Mouse (Mus musculus) lung, adult 2 months (tissue): ENCODE results near the gene Capn7. TPM values are rescaled to one million over a fixed set of nuclear protein-coding genes. Genes with fewer than 3 reads are reported as not detected.

Experiments used
- DNase-seq: peaks from one replicate; pipeline ENCODE4 v3.0.0; 2022
- H3K4me1 ChIP-seq: fragments of 200-500 bp; 2 replicates; pipeline ENCODE4 v1.6.1; 2011; ENCODE audit warnings: low read length; ENCODE audit not compliant: control insufficient read depth, insufficient read depth
- H3K4me3 ChIP-seq: fragments of 200-500 bp; replicated peaks from 2 replicates; pipeline ENCODE3; 2011; ENCODE audit warnings: low read depth, mild to moderate bottlenecking, control low read depth, low read length; ENCODE audit errors: extremely low read depth
- CTCF ChIP-seq: fragments of 200-500 bp; IDR thresholded peaks from 2 replicates; pipeline ENCODE4 v1.5.1; 2011; ENCODE audit warnings: mild to moderate bottlenecking, low read length, control low read depth; ENCODE audit not compliant: insufficient read depth
- POLR2A ChIP-seq: fragments of 200-500 bp; IDR thresholded peaks from 2 replicates; pipeline ENCODE4 v1.6.1; 2011; ENCODE audit warnings: low read depth, mild to moderate bottlenecking, control low read depth, low read length, borderline replicate concordance; ENCODE audit errors: extremely low read depth
- WGBS: fragments of 180-500 bp; shearing (Covaris S2); methylation state at CpG from one replicate; pipeline ENCODE4 v1.1.7; 2018; 5-methylcytosine and 5-hydroxymethylcytosine counted together
- polyA plus RNA-seq: library from polyadenylated mRNA; depleted of rRNA; stranded (reverse); fragments of >200 nt; gene quantifications from 2 replicates; pipeline ENCODE4 v1.2.3, GENCODE M21; 2012

Gene Capn7
- polyA plus RNA-seq, 1 experiment, result 12.2 TPM

GRCm38 (mm10) chr14:31324851-31325250 lies 11.6 kb upstream of the Capn7 start:
- TF ChIP-seq CTCF, result 0 out of 2 replicates have a peak, but pooled peaks have one; percentile 6
- no peak for TF ChIP-seq POLR2A
- Histone ChIP-seq H3K4me1 (no peaks in the 10 kb centered on the region; the same call in 1 of the 2 replicates), H3K4me3 (no peak overlapping the region)
- 71% methylated on average over 10 of the region's 10 CpGs for WGBS
- DNase-seq, result no peak

DNA sequence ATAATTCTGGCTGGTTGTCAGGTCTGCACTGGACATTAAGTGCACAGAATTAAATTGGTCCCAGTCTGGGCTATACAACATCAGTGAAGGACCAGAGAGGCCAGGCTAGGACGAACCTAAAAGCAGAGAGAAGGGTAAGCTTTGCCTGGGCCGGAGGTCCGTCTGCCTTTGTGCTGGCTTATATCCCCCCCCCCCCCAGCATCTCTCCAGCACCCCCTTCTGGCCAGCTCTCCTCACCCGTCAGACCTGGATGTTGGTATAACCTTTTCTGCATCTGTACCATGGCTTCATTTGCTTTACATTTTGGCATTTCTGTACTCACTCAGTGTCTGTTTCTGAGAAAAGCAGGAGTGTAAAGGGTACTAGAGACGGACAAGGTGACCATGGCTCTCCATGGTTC lies 10.9 kb upstream of the Capn7 start:
- TF ChIP-seq POLR2A, result no peak
- TF ChIP-seq CTCF, result no peak
- 43% methylated on average over 5 of the region's 5 CpGs for WGBS
- Histone ChIP-seq H3K4me1 (no peaks in the 10 kb centered on the region; the same call in 1 of the 2 replicates), H3K4me3 (no peak overlapping the region)
- no peak for DNase-seq

- Histone ChIP-seq H3K4me3 (no peak overlapping the region), H3K4me1 (no peaks in the 10 kb centered on the region; the same call in 1 of the 2 replicates)
- WGBS, result 70% methylated on average over 7 of the region's 7 CpGs
- DNase-seq, result no peak
- TF ChIP-seq POLR2A (no peak), CTCF (no peak)
Observed at GRCm38 (mm10) chr14:31326770-31327169, 9.7 kb upstream of the Capn7 start.

DNA sequence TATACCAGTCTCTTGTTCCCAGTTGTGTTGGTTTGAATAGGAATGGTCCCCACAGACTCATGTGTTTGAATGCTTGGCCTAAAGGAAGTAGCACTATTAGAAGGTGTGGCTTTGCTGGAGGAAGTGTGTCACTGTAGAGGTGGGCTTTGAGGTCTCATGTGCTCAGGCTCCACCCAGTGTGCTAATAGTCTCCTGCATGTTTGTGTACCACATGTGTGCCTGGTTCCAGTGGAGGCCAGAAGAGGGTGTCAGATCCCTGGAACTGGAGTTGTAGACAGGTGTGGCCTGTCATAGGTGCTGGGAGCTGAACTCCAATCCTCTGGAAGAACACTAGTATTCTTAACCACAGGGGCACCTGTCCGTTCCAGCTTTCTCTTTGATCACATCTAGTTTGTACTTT lies 9.2 kb upstream of the Capn7 start:
- no peaks in the 10 kb centered on the region; the same call in 1 of the 2 replicates for H3K4me1 ChIP-seq
- DNase-seq, result no peak
- WGBS, result 83% methylated on average over 1 of the region's 1 CpGs
- no peak overlapping the region for H3K4me3 ChIP-seq
- TF ChIP-seq POLR2A, result no peak
- TF ChIP-seq CTCF, result no peak

DNA sequence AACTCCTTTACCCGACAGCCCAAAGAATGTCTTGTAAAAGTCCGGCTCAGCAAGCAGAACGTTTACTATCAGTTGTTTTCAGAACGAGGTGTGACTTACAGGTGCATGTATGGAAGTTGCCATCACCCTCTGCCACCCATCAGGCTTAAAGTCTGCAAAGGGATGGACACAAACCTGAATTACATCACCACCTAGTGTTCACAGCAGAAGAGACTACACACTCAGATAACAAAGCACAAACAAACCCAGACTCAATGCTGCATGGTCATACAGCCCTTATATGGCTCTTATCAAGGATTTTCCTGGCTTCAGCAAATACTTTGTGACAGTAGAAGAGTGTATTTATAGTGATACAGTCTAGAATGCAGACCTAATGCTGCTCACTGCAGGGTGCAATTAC lies 8.8 kb upstream of the Capn7 start:
- no peak overlapping the region for H3K4me3 ChIP-seq
- DNase-seq, result no peak
- no peaks in the 10 kb centered on the region; the same call in 1 of the 2 replicates for H3K4me1 ChIP-seq
- TF ChIP-seq CTCF (no peak), POLR2A (no peak)
- 52% methylated on average over 4 of the region's 4 CpGs for WGBS

- TF ChIP-seq CTCF (no peak), POLR2A (no peak)
- Histone ChIP-seq H3K4me3 (no peak overlapping the region), H3K4me1 (no peaks in the 10 kb centered on the region)
- 48% methylated on average over 2 of the region's 2 CpGs for WGBS
- no peak for DNase-seq
Observed at GRCm38 (mm10) chr14:31329741-31330140, 6.7 kb upstream of the Capn7 start.

GRCm38 (mm10) chr14:31330957-31331356 lies 5.5 kb upstream of the Capn7 start:
- TF ChIP-seq CTCF (no peak), POLR2A (no peak)
- 76% methylated on average over 4 of the region's 4 CpGs for WGBS
- H3K4me1 ChIP-seq, result no peaks in the 10 kb centered on the region; the same call in 1 of the 2 replicates
- no peak for DNase-seq
- no peak overlapping the region for H3K4me3 ChIP-seq

DNA sequence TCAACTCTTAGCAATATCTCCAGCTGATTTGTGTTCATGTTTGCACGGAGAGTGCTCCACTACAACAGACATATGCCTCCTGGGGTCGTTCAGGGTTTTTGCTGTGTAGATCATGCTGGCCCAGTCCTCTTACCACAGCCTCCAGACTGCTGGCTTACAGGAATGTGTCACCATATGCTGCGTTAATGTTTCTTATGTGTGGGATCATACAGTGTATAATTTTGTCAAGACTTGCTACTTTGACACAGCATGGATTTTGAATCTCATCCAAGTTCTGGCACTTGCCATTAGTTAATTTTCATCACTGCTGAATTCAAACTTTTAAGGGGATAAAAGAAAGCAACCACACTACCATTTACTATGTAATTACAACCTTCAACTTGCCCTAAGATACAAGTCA lies 673 bp upstream of the Capn7 start:
- no peak for TF ChIP-seq CTCF
- TF ChIP-seq POLR2A, result no peak
- WGBS, result 49% methylated on average over 3 of the region's 3 CpGs
- DNase-seq, result no peak
- Histone ChIP-seq H3K4me1 (peaks cover 2% of the 10 kb centered on the region; the same call in 1 of the 2 replicates), H3K4me3 (peak overlapping the region; percentile 84)

DNA sequence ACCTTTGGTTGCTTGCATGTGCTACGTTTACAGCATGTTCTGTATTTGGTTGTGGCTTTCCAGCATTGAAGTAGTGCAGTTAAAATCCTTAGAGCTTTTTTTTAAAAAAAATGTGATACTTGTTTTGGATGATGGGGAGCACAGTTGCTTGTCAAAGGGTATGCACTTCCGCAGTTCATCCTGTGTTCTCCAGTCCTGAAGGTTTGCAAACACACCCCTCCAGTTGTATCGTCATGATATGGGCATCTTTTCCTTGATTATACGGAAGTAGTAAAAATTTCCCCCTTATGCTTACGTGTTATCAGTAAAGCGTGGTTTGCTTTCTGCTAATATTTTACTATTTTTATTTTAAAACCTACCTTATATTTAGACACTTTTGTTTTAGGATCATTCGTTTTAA lies 968 bp downstream of the Capn7 start:
- H3K4me3 ChIP-seq, result peak overlapping the region; percentile 94

DNA sequence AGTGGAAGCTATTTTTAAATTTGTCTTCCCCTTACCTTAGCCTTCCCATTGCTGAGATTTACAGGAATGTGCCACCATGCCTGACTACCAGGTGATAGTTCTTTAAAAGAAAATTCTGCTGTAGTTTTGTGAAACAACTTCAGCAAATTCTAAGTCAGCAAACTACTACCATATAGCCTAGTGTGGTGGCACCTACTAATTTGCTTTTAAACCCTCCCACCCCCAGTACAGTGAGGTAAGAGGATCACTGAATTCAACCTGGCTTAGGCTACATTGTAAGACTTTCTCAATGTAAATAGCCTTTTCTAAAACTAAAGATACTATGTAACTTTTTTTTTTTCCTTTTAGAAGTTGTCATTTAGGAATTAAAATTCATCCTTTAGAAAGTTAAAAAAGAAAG lies 1.5 kb downstream of the Capn7 start:
- TF ChIP-seq POLR2A (no peak), CTCF (no peak)
- H3K4me1 ChIP-seq, result peaks cover 2% of the 10 kb centered on the region; the same call in 1 of the 2 replicates
- no peak for DNase-seq
- no peak overlapping the region for H3K4me3 ChIP-seq

More for the DNA sequence above, 968 bp downstream of the Capn7 start:
- DNase-seq, result no peak
- 11% methylated on average over 7 of the region's 7 CpGs for WGBS
- no peak for TF ChIP-seq CTCF
- TF ChIP-seq POLR2A, result no peak
- peaks cover 2% of the 10 kb centered on the region; the same call in 1 of the 2 replicates for H3K4me1 ChIP-seq
